Mouse (Mus musculus) MEL-GATA-1-ER (cell line): ENCODE results near the gene Uevld.
"Not testable (repeated sequence)": the region's sequence is repeated elsewhere in the genome, so short reads cannot be mapped to it uniquely, and the experiment has no call there.

Source experiments
- DNase-seq: peaks from one replicate; pipeline ENCODE4 v3.0.0-alpha.2; 2012; ENCODE audit warnings: low read depth; ENCODE audit errors: extremely low read depth

The Uevld gene

DNA sequence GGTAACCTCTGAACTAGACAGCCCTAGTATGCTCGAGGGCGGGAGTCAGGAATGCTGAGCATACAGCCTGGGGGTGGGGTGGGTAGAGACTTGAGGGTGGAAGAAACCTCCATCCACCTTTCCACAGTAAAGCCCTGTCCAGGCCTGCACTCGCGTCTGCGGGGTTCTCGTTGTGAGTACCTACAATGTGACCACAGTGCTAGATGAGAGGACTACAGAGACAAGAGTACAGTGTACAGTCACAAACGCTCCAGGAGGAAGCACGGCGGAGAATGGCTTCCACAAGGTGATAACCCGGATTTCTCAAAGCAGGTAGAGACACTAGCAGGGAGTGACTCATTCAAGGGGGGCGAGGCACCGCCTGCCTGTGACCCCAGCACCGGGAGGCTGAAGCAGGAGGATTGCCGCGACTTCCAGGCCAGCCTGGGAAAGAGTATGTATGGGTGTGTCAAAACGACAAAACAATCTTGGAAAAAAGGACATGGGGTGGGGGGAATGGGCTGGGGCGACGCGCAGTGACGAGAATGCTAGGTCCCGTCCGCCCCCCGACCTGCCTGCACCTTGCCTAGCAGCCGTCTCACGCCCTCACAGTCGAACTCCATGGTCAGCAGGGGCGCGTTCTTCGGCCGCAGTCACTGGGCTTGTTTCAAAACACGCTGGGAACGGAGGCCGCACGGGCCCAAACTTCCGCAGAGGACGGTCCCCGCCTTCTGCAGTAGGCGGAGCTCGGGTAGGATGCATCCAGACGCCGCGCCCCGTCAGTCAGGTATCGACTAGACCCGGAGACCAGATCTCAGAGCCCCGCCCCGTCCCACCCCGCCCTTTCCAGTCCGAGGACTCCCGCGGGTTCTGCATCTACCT, at the start of gene Uevld:
Gene Uevld, minus strand, starts transcription at position 697 of the 861 bp plus-strand sequence.
- peak; percentile 77 for DNase-seq

DNA sequence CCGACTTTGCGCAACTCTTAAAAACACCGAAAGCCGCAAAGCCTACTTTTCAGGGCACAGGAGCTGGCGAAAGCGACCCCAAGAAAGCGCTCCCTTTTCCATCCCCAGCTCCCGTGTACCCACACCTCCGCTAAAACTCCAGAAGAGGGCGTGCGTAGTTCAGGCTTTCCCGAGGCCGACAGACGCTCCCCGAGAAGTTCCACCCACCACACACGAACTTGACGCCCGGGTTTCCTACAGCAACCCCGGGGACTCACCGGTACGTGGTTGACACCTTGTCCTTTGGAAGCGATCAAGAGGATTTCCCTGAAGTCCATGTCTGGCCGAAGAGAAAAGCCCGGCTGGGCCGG, 49.5 kb upstream of the Uevld start:
- DNase-seq = no peak

- DNase-seq = no peak
Observed at GRCm38 (mm10) chr7:47007109-47007780, 48.9 kb upstream of the Uevld start.

DNA sequence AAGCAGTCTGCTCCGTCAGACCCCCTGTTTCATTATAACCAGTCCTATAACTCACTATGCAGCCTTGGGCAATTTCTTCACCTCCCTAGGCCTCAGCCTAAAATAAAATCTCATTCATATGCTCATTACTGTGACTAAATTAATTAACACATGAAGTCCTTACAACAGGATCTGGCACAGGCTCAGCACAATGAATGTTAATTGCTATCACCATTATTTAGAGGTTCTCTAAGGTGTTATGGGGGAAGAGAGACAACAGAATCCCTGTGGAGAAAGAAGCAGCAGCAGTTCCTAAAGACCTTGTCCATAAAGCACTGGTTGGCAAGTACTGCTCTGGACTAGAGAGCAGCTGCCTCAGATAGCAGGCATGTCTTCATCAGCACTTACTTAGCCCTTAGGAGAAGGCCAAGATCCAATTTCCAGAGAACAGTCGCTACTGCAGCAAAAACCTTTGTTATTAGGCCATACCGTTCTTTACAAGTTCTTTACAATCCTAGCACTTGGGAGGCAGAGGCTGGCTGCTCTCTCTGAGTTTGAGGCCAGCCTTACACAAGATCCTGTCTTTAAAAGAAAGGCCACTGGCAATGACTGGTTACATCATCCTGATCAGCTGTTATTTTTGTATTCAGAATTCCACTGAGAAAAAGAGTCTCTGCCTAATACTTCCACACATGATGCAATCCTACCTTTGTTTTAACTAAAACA, 45.2 kb upstream of the Uevld start:
- no peak for DNase-seq

DNA sequence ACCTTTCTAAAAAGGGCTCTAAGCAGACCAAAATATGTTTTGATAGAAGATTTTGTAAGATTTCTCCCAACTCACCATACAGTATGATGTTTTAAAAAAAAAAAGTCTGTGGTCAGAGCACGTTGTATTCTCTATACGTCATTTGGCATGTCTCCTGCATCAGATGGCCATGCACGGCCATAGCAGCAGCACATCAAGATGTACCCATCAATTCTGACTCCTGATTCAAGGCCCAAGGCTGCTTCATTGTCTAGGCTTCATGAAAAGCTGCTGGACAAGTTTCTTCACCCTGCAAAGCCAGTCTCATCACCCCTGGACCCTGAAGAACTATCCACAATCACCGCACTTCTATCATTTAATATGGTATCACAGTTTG, 43.6 kb upstream of the Uevld start:
- no peak for DNase-seq

DNA sequence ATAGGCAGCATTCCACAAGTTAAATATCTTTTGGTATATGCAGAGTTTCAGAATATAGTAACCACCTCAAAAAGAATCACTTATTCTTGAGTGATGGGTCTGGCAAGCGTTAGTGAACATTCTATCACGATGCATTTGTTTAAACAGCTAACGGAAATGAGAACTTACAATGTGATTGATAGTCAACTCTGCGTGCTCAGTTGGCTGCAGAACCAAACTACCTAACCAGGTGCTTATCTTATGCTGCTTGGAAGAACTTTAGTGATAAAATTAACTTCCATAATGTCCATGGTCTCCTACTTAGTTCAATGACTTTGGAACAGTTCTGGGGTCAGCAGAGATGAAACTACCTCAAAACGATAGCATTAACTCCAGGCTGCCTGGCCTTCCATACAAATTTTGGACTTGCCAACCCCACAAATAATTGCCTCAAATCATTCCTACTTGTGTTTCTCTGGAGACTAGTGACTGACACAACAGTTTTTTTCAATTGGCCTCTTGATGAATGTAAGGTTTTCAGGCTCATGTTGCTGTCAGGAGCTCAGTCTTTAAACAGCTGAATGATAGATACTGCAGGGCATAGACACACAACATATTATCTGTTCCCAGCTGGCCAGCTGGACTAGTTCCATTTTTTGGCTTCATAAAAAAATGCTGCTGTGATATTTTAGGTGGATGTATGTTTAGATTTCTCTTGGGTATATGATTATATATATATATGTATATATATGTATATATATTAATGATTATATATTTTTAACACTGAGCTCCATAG, 43.0 kb upstream of the Uevld start:
- no peak for DNase-seq

- DNase-seq = no peak
Observed at GRCm38 (mm10) chr7:47000644-47000983, 42.3 kb upstream of the Uevld start.

GRCm38 (mm10) chr7:46999983-47000643, 41.8 kb upstream of the Uevld start:
- no peak for DNase-seq

- peak; percentile 58 for DNase-seq
Observed at GRCm38 (mm10) chr7:46998942-46999341, 40.6 kb upstream of the Uevld start.

GRCm38 (mm10) chr7:46997644-46998395, 39.5 kb upstream of the Uevld start:
- no peak for DNase-seq

DNA sequence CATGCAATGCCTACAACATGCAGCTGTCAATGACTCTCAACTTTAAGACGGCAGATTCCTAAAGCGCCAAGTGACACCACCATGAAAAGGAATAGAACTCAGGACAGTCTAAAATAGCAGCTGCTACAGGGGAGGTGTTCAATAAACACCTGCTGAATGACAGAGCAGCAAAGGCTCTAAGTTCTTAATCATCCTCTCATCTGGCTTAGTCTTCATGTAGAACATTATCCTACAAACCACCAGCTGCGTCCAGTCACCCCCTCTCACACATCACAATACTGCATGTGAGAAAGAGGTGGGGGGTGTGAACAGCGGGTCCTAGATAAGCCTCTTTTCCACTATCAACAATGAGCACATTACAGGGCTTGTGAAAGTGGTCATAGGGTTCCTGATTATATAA, 38.7 kb upstream of the Uevld start:
- no peak for DNase-seq

DNA sequence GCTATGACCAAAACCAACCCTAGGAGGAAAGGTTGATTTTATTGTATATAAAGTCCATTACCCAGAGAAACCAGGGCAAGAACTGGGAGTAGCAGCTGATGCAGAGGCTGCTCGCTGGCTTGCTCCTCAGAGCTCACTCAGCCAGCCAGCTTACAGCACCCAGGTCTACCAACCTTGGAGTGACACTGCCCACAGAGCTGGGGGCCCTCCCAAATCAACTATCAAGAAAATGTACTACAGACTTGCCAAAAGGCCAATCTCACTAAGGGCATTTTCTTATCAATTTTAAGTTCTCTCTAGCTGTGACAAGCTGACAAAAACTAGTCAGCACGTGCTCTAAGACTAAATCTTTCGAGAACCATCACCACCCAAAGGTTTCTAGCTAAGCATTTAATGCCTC, 37.2 kb upstream of the Uevld start:
- no peak for DNase-seq

DNA sequence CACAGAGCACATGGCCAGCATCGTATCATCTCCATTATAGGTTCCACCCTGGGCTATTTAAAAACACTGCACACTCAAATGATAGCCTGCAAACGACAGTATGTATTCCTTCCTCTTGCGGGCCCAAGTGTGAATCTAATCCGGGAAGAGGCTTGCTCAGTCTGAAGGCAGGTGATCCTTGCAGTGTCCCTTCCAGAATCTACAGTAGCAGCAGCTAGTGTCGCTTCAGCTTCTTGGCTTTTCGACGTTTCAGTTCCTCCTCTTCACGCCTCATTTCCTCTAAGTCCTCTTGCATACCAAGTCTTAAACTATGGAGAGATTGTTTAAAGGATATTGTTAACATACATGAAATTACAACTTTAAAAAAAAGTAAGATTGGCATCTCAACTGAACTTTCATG, 34.8 kb upstream of the Uevld start:
- DNase-seq = no peak

- DNase-seq = not testable (repeated sequence)
Observed at GRCm38 (mm10) chr7:46989387-46989786, 31.1 kb upstream of the Uevld start.

- DNase-seq = no peak
Observed at GRCm38 (mm10) chr7:46987073-46987472, 28.7 kb upstream of the Uevld start.

GRCm38 (mm10) chr7:46986646-46987045, 28.3 kb upstream of the Uevld start:
- DNase-seq = no peak

- DNase-seq = no peak
Observed at GRCm38 (mm10) chr7:46985718-46986505, 27.6 kb upstream of the Uevld start.

DNA sequence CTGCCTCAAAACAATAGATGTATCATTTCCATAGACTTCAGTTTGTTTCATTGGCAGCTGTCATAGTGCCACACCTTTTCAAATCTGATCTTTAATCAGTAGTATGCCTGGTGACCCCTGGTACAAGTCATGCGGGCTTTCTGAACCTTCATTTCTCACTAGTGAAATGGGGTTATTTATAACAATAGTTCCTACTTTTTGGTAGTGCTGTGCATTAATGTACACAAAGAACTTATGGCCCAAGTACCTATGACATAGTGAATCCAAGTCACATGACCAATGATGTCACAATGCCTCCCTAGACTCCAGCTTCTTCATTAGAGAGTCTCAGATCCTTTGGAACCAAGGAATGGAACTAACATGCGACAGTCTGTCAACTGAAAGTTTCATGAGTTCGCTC, 25.0 kb upstream of the Uevld start, which contains the start of gene Gm9999:
Gene Gm9999, plus strand, starts transcription at position 301 of the 400 bp plus-strand sequence.
- no peak for DNase-seq

DNA sequence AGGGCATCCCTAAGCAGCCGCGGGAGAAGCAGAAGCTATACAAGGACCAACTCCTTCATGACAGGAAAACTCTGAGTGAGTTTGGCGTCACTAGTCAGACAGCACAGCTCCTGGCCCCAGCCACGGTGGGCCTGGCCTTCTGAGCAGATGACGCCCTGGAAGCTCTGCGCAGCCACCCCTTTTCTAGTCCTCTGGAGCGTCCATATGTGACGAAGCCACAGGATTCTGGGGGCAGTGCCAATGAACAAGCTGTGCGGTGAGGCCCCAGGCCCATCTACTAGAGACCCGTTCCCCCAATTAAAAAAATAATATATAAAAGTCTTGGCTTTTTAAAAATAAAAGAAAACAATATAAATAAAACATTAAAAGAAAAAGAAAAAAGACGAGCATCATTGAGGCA, 17.1 kb upstream of the Uevld start:
- no peak for DNase-seq
